8 mouse cellular contexts compared by ENCODE assay signal in genomic region chr3:107459196-107459772, GRCm38 (mm10). TPM values are rescaled to one million over a fixed set of nuclear protein-coding genes. Genes with fewer than 3 reads are reported as not detected.
DNase-seq lines count a peak whose midpoint lies in the region; ATAC-seq lines count a peak whose summit lies in the region.

Gene Kcnc4 (minus strand): TSS chr3:107459552.

- peak within 1 kb of the TSS; percentile 50 for H3K9ac ChIP-seq in heart, embryonic 16.5 days (ENCODE audit: low read length)

- H3K27ac ChIP-seq in heart, embryonic 16.5 days (ENCODE audit: low read length) = no peak within 1 kb of the TSS

- under 1% methylated on average over 64 of the region's 68 CpGs for WGBS in heart, embryonic 16.5 days

- H3K36me3 ChIP-seq in heart, embryonic 16.5 days (ENCODE audit: control insufficient read depth, insufficient read depth) = no peaks in the 10 kb centered on the region

- H3K4me1 ChIP-seq in heart, embryonic 16.5 days (ENCODE audit: control insufficient read depth, insufficient read depth, low read length) = peaks cover 20% of the 10 kb centered on the region

- intact Hi-C loops in left cerebral cortex, postnatal 25 days (cut with DNase I) = loop anchor here (10.0 kb wide), 1 partner anchor 354 kb away; the partner anchor contains the start of gene Kcna2

- H3K4me2 ChIP-seq in heart, embryonic 16.5 days (ENCODE audit: low read depth, low read length) = peak within 1 kb of the TSS; percentile 91

- H3K4me3 ChIP-seq in heart, embryonic 16.5 days (ENCODE audit: low read length) = peak within 1 kb of the TSS; percentile 60

- H3K27me3 ChIP-seq in heart, embryonic 16.5 days (ENCODE audit: control insufficient read depth, insufficient read depth, low read length) = peaks cover 82% of the 10 kb centered on the region

- no peak for DNase-seq in layer of hippocampus, adult 18-20 months (ENCODE audit: low spot score in 2 of 2)
- no peak for DNase-seq in layer of hippocampus, adult 9-11 months
- peak; percentile 71 for DNase-seq in ZHBTc4 (ENCODE audit: low read depth, low spot score)
- DNase-seq in embryo, embryonic 9.5 days (ENCODE audit: extremely low spot score) = peak; percentile 54
- DNase-seq in left cerebral cortex, postnatal 25 days (ENCODE audit: low spot score in 2 of 2) = no peak
- peak; percentile 42 for DNase-seq in retina, embryonic 14.5 days (ENCODE audit: low spot score)
- no peak for DNase-seq in spleen, postnatal 4 days (ENCODE audit: low spot score in 2 of 2)

- no peaks in the 10 kb centered on the region for H3K9me3 ChIP-seq in heart, embryonic 16.5 days (replicated peaks; ENCODE audit: control insufficient read depth, low read length)

- ATAC-seq in heart, embryonic 16.5 days (replicated peaks; ENCODE audit: extremely low read depth, insufficient read depth, low FRiP score) = no peak

RNA-seq across cellular contexts. Expression of gene Kcnc4, which starts in this region (rescaled TPM):
- total RNA-seq in layer of hippocampus, adult 18-20 months (2021) = 10 to 100 TPM; 59.7 to 70.6 TPM
- polyA plus RNA-seq in heart, embryonic 16.5 days (2015; fragmentation: Nextera tagmentation; extraction: Ambion mirVana) = 0.08 TPM in 1 of 2 replicates, not detected in the other
- 10 to 100 TPM; 62.5 to 66.4 TPM for total RNA-seq in left cerebral cortex, postnatal 25 days (2021)

Comparison
In these comparisons a context has a peak if more than half of its experiments do, and no peak if none do; other contexts are left out.
1. DNase-seq: peak in ZHBTc4 (single experiment), embryo, embryonic 9.5 days (single experiment) and retina, embryonic 14.5 days (single experiment); none in layer of hippocampus, adult 18-20 months (0 of 2), layer of hippocampus, adult 9-11 months (single experiment), left cerebral cortex, postnatal 25 days (0 of 2) and spleen, postnatal 4 days (0 of 2).